Mouse (Mus musculus) gastrocnemius, postnatal 25 days (tissue): ENCODE results near the gene Syncrip. TPM values are rescaled to one million over a fixed set of nuclear protein-coding genes. Genes with fewer than 3 reads are reported as not detected.

Experiments
- DNase-seq: peaks from one replicate; pipeline ENCODE4 v3.0.0; 2022
- long read RNA-seq, 2 experiments: library from polyadenylated mRNA; stranded (forward); transcript quantifications; one replicate each; pipeline ENCODE4 v2.0.0; 2021
- total RNA-seq, 2 experiments: library from RNA; stranded (reverse); gene quantifications; 1 replicate in 1 of 2; 2 replicates in 1 of 2; pipeline ENCODE4 v1.2.3; 2021

Gene Syncrip
- 10 to 100 TPM; 38.0 to 45.0 TPM for total RNA-seq
- long read RNA-seq, experiment 1, full-length matches to known transcripts, result 4 of 15 reads
- long read RNA-seq, experiment 1, partial matches to known transcripts, result 6 of 15 reads
- long read RNA-seq, experiment 1, other reads (novel, unspliced or antisense), result 5 of 15 reads
- long read RNA-seq, experiment 2, full-length matches to known transcripts, result 21 of 27 reads
- long read RNA-seq, experiment 2, partial matches to known transcripts, result 5 of 27 reads
- long read RNA-seq, experiment 2, other reads (novel, unspliced or antisense), result 1 of 27 reads

GRCm38 (mm10) chr9:88482230-88482828, at the start of gene Syncrip:
Gene Syncrip (minus strand): TSS chr9:88482574.
- DNase-seq, result peak; percentile 95

- DNase-seq, result no peak
Measured at GRCm38 (mm10) chr9:88529979-88530580, 47.7 kb upstream of the Syncrip start.

- DNase-seq, result no peak
Measured at GRCm38 (mm10) chr9:88529571-88529970, 47.2 kb upstream of the Syncrip start.

GRCm38 (mm10) chr9:88528736-88529135, 46.4 kb upstream of the Syncrip start:
- no peak for DNase-seq

- DNase-seq, result peak; percentile 21
Measured at GRCm38 (mm10) chr9:88527956-88528355, 45.6 kb upstream of the Syncrip start.

GRCm38 (mm10) chr9:88525341-88525740, 43.0 kb upstream of the Syncrip start:
- no peak for DNase-seq

GRCm38 (mm10) chr9:88524796-88525195, 42.4 kb upstream of the Syncrip start:
- DNase-seq, result no peak

- no peak for DNase-seq
Measured at GRCm38 (mm10) chr9:88524367-88524766, 42.0 kb upstream of the Syncrip start.

- no peak for DNase-seq
Measured at GRCm38 (mm10) chr9:88523335-88523668, 40.9 kb upstream of the Syncrip start.

- peak; percentile 95 for DNase-seq
Measured at GRCm38 (mm10) chr9:88522569-88523334, 40.4 kb upstream of the Syncrip start.

- DNase-seq, result no peak
Measured at GRCm38 (mm10) chr9:88521961-88522568, 39.7 kb upstream of the Syncrip start.

- no peak for DNase-seq
Measured at GRCm38 (mm10) chr9:88520849-88521483, 38.6 kb upstream of the Syncrip start.

- no peak for DNase-seq
Measured at GRCm38 (mm10) chr9:88520122-88520848, 37.9 kb upstream of the Syncrip start.

- DNase-seq, result no peak
Measured at GRCm38 (mm10) chr9:88519390-88520121, 37.2 kb upstream of the Syncrip start.

GRCm38 (mm10) chr9:88516361-88516995, 34.1 kb upstream of the Syncrip start:
- no peak for DNase-seq

GRCm38 (mm10) chr9:88515546-88515945, 33.2 kb upstream of the Syncrip start:
- DNase-seq, result no peak

- DNase-seq, result no peak
Measured at GRCm38 (mm10) chr9:88501846-88502245, 19.5 kb upstream of the Syncrip start.

- no peak for DNase-seq
Measured at GRCm38 (mm10) chr9:88500112-88500511, 17.7 kb upstream of the Syncrip start.

GRCm38 (mm10) chr9:88492522-88492921, 10.1 kb upstream of the Syncrip start:
- DNase-seq, result no peak

GRCm38 (mm10) chr9:88484531-88484930, 2.2 kb upstream of the Syncrip start:
- DNase-seq, result no peak
